Mouse (Mus musculus) heart, embryonic 12.5 days (tissue): ENCODE data around the gene Olfr1466. TPM values are rescaled to one million over a fixed set of nuclear protein-coding genes. Genes with fewer than 3 reads are reported as not detected.

Source experiments
- ATAC-seq: fragments of 200-750 bp; cut with Nextera tagmentation; 2 replicates; pipeline ENCODE4 v1.8.0; 2017; ENCODE audit warnings: moderate TSS enrichment, moderate library complexity; ENCODE audit not compliant: insufficient number of reproducible peaks, low FRiP score
- H3K27ac ChIP-seq: fragments of 300-500 bp; sonication (generic); 2 replicates; pipeline ENCODE4 v1.5.1; 2016; ENCODE audit warnings: mild to moderate bottlenecking, moderate library complexity; ENCODE audit not compliant: poor library complexity, severe bottlenecking
- H3K27me3 ChIP-seq: fragments of 300-500 bp; sonication (generic); replicated peaks from 2 replicates; pipeline ENCODE4 v1.6.1; 2016; ENCODE audit warnings: mild to moderate bottlenecking, moderate library complexity
- H3K36me3 ChIP-seq: fragments of 300-500 bp; sonication (generic); 2 replicates; pipeline ENCODE4 v1.6.1; 2016; ENCODE audit warnings: mild to moderate bottlenecking, moderate library complexity
- H3K4me1 ChIP-seq: fragments of 300-500 bp; sonication (generic); replicated peaks from 2 replicates; pipeline ENCODE4 v1.6.1; 2016; ENCODE audit warnings: mild to moderate bottlenecking
- H3K4me2 ChIP-seq: fragments of 300-500 bp; sonication (generic); 2 replicates; pipeline ENCODE4 v1.6.1; 2016; ENCODE audit warnings: mild to moderate bottlenecking, moderate library complexity
- H3K4me3 ChIP-seq: fragments of 300-500 bp; sonication (generic); 2 replicates; pipeline ENCODE4 v1.5.1; 2016; ENCODE audit warnings: mild to moderate bottlenecking
- H3K9ac ChIP-seq: fragments of 300-500 bp; sonication (generic); 2 replicates; pipeline ENCODE4 v1.6.1; 2016; ENCODE audit warnings: mild to moderate bottlenecking, moderate library complexity
- H3K9me3 ChIP-seq: fragments of 300-500 bp; sonication (generic); replicated peaks from 2 replicates; pipeline ENCODE4 v1.6.1; 2016; ENCODE audit warnings: mild to moderate bottlenecking, moderate library complexity
- WGBS: fragments of 180-500 bp; shearing (Covaris S2); methylation state at CpG from one replicate; pipeline ENCODE4 v1.1.7; 2016; 5-methylcytosine and 5-hydroxymethylcytosine counted together
- polyA plus RNA-seq: library from polyadenylated mRNA; unstranded; fragments of >200 nt; fragmentation: Nextera tagmentation; extraction: Ambion mirVana; gene quantifications from 2 replicates; pipeline ENCODE4 v1.2.1, GENCODE M21; 2016

Olfr1466 gene
- polyA plus RNA-seq, result not detected in 2 replicates

DNA sequence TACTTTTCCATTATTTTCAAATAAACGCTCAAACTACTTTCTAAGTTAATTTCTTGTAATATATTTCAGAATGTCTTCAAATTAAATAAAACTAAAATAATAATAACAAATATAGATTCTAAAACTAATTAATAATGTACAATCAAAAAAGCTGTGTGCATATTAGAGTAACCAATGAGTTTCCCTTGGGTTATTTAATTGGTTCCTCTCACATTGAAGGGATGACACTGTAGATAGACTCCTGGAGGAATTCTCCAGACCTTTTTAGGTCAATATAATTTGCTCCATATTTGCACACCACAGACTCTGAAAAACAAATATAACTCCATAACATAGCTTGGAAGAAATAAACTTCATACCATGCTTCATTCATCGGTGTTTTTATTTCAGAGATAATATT, at the start of gene Olfr1466:
Olfr1466 (plus strand) TSS at position 301 of the 400 bp plus-strand sequence.
- Histone ChIP-seq H3K4me2 (no peak within 1 kb of the TSS), H3K9ac (no peak within 1 kb of the TSS), H3K27me3 (no peaks in the 10 kb centered on the region), H3K9me3 (peaks cover 9% of the 10 kb centered on the region), H3K27ac (no peak within 1 kb of the TSS), H3K4me1 (no peaks in the 10 kb centered on the region), H3K4me3 (no peak within 1 kb of the TSS), H3K36me3 (no peaks in the 10 kb centered on the region)
- ATAC-seq, result no peak
- 82% methylated on average over 2 of the region's 2 CpGs for WGBS

DNA sequence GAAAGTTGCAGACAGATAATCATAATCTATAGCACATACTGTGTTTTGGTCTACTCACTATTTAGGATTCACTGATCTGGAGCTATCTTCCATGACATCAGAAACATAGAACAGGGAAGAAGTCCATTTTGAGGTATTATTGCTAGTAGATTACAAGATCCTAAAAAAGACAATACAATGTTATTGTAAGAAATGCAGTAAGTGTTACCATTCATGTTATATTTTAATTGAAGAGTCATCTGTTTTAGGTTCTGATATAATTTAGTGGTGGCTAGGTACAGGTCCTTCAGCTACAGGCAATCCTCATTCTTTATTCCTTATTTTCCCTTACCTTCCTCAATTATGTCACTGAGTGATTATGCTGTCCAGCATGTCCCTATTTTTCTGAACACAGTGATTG, 23.2 kb upstream of the Olfr1466 start, which contains the start of gene Olfr1465:
Olfr1465 (minus strand) TSS at position 101 of the 400 bp plus-strand sequence.
- no peaks in the 10 kb centered on the region for H3K36me3 ChIP-seq
- H3K4me1 ChIP-seq, result no peaks in the 10 kb centered on the region
- no peak within 1 kb of the TSS for H3K9ac ChIP-seq
- H3K4me3 ChIP-seq, result no peak within 1 kb of the TSS
- H3K4me2 ChIP-seq, result no peak within 1 kb of the TSS
- H3K27ac ChIP-seq, result no peak within 1 kb of the TSS
- no peaks in the 10 kb centered on the region for H3K27me3 ChIP-seq
- ATAC-seq, result no peak
- peaks cover 8% of the 10 kb centered on the region; the same call in 1 of the 2 replicates for H3K9me3 ChIP-seq

- WGBS, result 56% methylated on average over 2 of the region's 2 CpGs
- ATAC-seq, result no peak
- H3K36me3 ChIP-seq, result no peaks in the 10 kb centered on the region
- H3K4me1 ChIP-seq, result no peaks in the 10 kb centered on the region
- H3K27ac ChIP-seq, result no peak within 1 kb of the TSS
- peaks cover 9% of the 10 kb centered on the region for H3K9me3 ChIP-seq
- no peak within 1 kb of the TSS for H3K4me2 ChIP-seq
- no peak within 1 kb of the TSS for H3K4me3 ChIP-seq
- no peaks in the 10 kb centered on the region for H3K27me3 ChIP-seq
- no peak within 1 kb of the TSS for H3K9ac ChIP-seq
Observed at GRCm38 (mm10) chr19:13361936-13362335, 23.3 kb downstream of the Olfr1466 start, which contains the start of gene Olfr1467. Gene Olfr1467, plus strand, starts transcription at chr19:13362236.

Other genes starting within 250 kb of the Olfr1466 start
- not detected in 2 replicates for gene Olfr1457, start 241.0 kb upstream of the Olfr1466 start, polyA plus RNA-seq
- gene Olfr1458, start 232.1 kb upstream of the Olfr1466 start, polyA plus RNA-seq, result not detected in 2 replicates
- not detected in 2 replicates for gene Olfr1459, start 189.3 kb upstream of the Olfr1466 start, polyA plus RNA-seq
- gene Olfr1461, start 175.9 kb upstream of the Olfr1466 start, polyA plus RNA-seq, result not detected in 2 replicates
- not detected in 2 replicates for gene Olfr1462, start 153.1 kb upstream of the Olfr1466 start, polyA plus RNA-seq
- gene Olfr1463, start 107.5 kb upstream of the Olfr1466 start, polyA plus RNA-seq, result not detected in 2 replicates
- not detected in 2 replicates for gene Olfr1465, start 23.3 kb upstream of the Olfr1466 start, polyA plus RNA-seq
- gene Olfr1467, start 23.4 kb downstream of the Olfr1466 start, polyA plus RNA-seq, result not detected in 2 replicates
- gene Olfr1469, start 69.0 kb downstream of the Olfr1466 start, polyA plus RNA-seq, result not detected in 2 replicates
- gene Olfr1471, start 104.5 kb downstream of the Olfr1466 start, polyA plus RNA-seq, result not detected in 2 replicates
- gene Olfr1472, start 117.2 kb downstream of the Olfr1466 start, polyA plus RNA-seq, result not detected in 2 replicates
- gene Olfr1474, start 130.7 kb downstream of the Olfr1466 start, polyA plus RNA-seq, result not detected in 2 replicates
- gene Olfr1475, start 141.3 kb downstream of the Olfr1466 start, polyA plus RNA-seq, result not detected in 2 replicates
- gene Olfr1477, start 161.7 kb downstream of the Olfr1466 start, polyA plus RNA-seq, result not detected in 2 replicates
- gene Olfr1480, start 189.1 kb downstream of the Olfr1466 start, polyA plus RNA-seq, result not detected in 2 replicates
- not detected in 2 replicates for gene Olfr1484, start 244.6 kb downstream of the Olfr1466 start, polyA plus RNA-seq